Mouse (Mus musculus): ENCODE data around the gene Zfp760. TPM values are rescaled to one million over a fixed set of nuclear protein-coding genes. Genes with fewer than 3 reads are reported as not detected.

Zfp760 gene
- total RNA-seq, 4 experiments from 2014 or later, result 1.3 to 2.0 (median 1.5) TPM

Other genes with a start within 250 kb of the Zfp760 start
- gene Zfp53, start 218.7 kb upstream of the Zfp760 start, total RNA-seq (2022), result 1 to 10 TPM; 1.8 to 3.1 (median 2.4) TPM
- gene Zfp52, start 172.2 kb upstream of the Zfp760 start, total RNA-seq (2022), result 1 to 10 TPM; 5.4 to 7.1 (median 6.2) TPM
- gene Zfp948, start 140.7 kb upstream of the Zfp760 start, total RNA-seq (2022), result 1 to 10 TPM; 2.8 to 3.5 (median 3.1) TPM
- gene Zfp983, start 57.1 kb upstream of the Zfp760 start, total RNA-seq (2022), result 1 to 10 TPM; 1.9 to 2.4 (median 2.1) TPM
- gene Gm10226, start 15.9 kb upstream of the Zfp760 start, total RNA-seq (2022), result 1 to 10 TPM in 2 of 4 experiments, not detected in 2; 2.1 to 3.5 TPM
- gene Zfp229, start 23.1 kb downstream of the Zfp760 start, total RNA-seq (2022), result 1 to 10 TPM; 3.6 to 6.7 (median 5.1) TPM
- gene Zfp820, start 138.0 kb downstream of the Zfp760 start, total RNA-seq (2022), result under 1 TPM; 0.76 to 0.88 (median 0.81) TPM
- 1 to 10 TPM in 2 of 4 experiments, under 1 TPM in 2; 0.40 to 1.5 (median 1.2) TPM for gene Zfp995, start 202.2 kb downstream of the Zfp760 start, total RNA-seq (2022)

Measured in heart, adult 8-10 months (tissue).